14 mouse cellular contexts compared by ENCODE assay signal in the genomic region with DNA sequence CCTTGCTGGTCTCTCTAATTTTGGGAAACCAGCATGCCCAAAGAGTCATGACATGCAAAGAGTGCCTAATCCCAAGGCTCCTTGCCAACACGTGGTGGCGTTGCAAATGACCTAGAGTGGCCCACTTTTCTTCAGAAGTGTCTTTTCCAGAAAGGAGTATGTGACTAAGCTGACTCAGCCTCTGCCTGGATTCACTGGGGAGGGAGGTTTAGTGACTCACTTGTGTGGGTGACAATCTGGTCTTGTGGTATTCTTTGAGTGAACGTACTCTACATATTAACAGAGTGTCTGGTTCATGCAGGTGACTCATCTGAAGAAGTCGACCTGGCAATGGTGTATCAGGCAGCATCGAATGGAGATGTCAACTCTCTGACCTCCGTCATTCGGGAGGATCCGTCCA. TPM values are rescaled to one million over a fixed set of nuclear protein-coding genes. Genes with fewer than 3 reads are reported as not detected.
DNase-seq lines count a peak whose midpoint lies in the region; ATAC-seq and TF ChIP-seq lines count a peak whose summit lies in the region.
"Had no signal": no experiment of that assay in that cellular context is flagged by ENCODE, and none has a peak within 500 bp of the region (broad histone marks: within the 10 kb centered on the region; RNA-seq: fewer than 3 reads in every experiment).

No protein-coding gene starts in this region.

- WGBS in lung, postnatal 0 days, result 74% methylated on average over 8 of the region's 8 CpGs
- 88% methylated on average over 8 of the region's 8 CpGs for WGBS in hindbrain, embryonic 12.5 days

- no peak overlapping the region for H3K27ac ChIP-seq in lung, postnatal 0 days (ENCODE audit: low read length)
- H3K27ac ChIP-seq in hindbrain, embryonic 12.5 days, result no peak overlapping the region
- H3K27ac ChIP-seq: gastrocnemius, adult 2 months; heart, embryonic 13.5 days; hindbrain, embryonic 15.5 days; kidney, embryonic 15.5 days had no signal

- no peaks in the 10 kb centered on the region for H3K36me3 ChIP-seq in lung, postnatal 0 days (ENCODE audit: insufficient read depth, low read length)
- H3K36me3 ChIP-seq in hindbrain, embryonic 12.5 days, result no peaks in the 10 kb centered on the region
- H3K36me3 ChIP-seq: heart, embryonic 13.5 days; kidney, embryonic 15.5 days had no signal

- H3K27me3 ChIP-seq in lung, postnatal 0 days (replicated peaks; ENCODE audit: insufficient read depth, low read length), result no peaks in the 10 kb centered on the region
- no peaks in the 10 kb centered on the region for H3K27me3 ChIP-seq in hindbrain, embryonic 12.5 days
- H3K27me3 ChIP-seq: heart, embryonic 13.5 days; hindbrain, embryonic 15.5 days; kidney, embryonic 15.5 days had no signal

- H3K9me3 ChIP-seq in lung, postnatal 0 days (ENCODE audit: low read length), result no peaks in the 10 kb centered on the region
- H3K9me3 ChIP-seq in hindbrain, embryonic 12.5 days (replicated peaks), result no peaks in the 10 kb centered on the region
- H3K9me3 ChIP-seq: hindbrain, embryonic 15.5 days; kidney, embryonic 15.5 days had no signal

- TF ChIP-seq EP300 in lung, postnatal 0 days (IDR thresholded peaks at IDR 0.05), result peak; percentile 20; the same call in 1 of the 2 replicates

- no peak for ATAC-seq in lung, postnatal 0 days
- ATAC-seq in hindbrain, embryonic 12.5 days (ENCODE audit: low FRiP score), result no peak
- ATAC-seq in erythroid progenitor cell, adult 5-6 weeks (replicated peaks; ENCODE audit: low FRiP score, poor library complexity, severe bottlenecking), result no peak

- no peak for TF ChIP-seq CTCF in lung, postnatal 0 days (IDR thresholded peaks at IDR 0.05)

- H3K4me2 ChIP-seq in lung, postnatal 0 days (replicated peaks; ENCODE audit: low read depth, low read length), result no peak overlapping the region
- no peak overlapping the region for H3K4me2 ChIP-seq in hindbrain, embryonic 12.5 days (replicated peaks)
- H3K4me2 ChIP-seq: heart, embryonic 13.5 days; hindbrain, embryonic 15.5 days; kidney, embryonic 15.5 days had no signal

- no peak overlapping the region for H3K4me3 ChIP-seq in lung, postnatal 0 days (ENCODE audit: low read depth, low read length)
- no peak overlapping the region for H3K4me3 ChIP-seq in hindbrain, embryonic 12.5 days
- H3K4me3 ChIP-seq: gastrocnemius, adult 2 months; heart, embryonic 13.5 days; hindbrain, embryonic 15.5 days; kidney, embryonic 15.5 days had no signal

- no peak for DNase-seq in lung, postnatal 0 days (ENCODE audit: low spot score)
- DNase-seq in lung, adult 18-20 months, result no peak
- peak; percentile 39 for DNase-seq in NIH3T3 (ENCODE audit: low read depth)
- DNase-seq in frontal cortex, postnatal 36 days (ENCODE audit: low spot score in 2 of 2), result peak; percentile 43 to 67
- peak; percentile 74 for DNase-seq in telencephalon, adult 2 months (ENCODE audit: low read depth, low spot score)
- DNase-seq: cerebellum, adult 11-12 months; gastrocnemius, adult 2 months; layer of hippocampus, postnatal 36 days; thymus, postnatal 25 days had no signal

- H3K9ac ChIP-seq in lung, postnatal 0 days (replicated peaks; ENCODE audit: low read depth), result no peak overlapping the region
- no peak overlapping the region for H3K9ac ChIP-seq in hindbrain, embryonic 12.5 days
- H3K9ac ChIP-seq: heart, embryonic 13.5 days; hindbrain, embryonic 15.5 days; kidney, embryonic 15.5 days had no signal

- H3K4me1 ChIP-seq in lung, postnatal 0 days (ENCODE audit: insufficient read depth, low read depth, low read length), result no peaks in the 10 kb centered on the region
- H3K4me1 ChIP-seq in hindbrain, embryonic 12.5 days, result peaks cover 6% of the 10 kb centered on the region; the same call in 1 of the 2 replicates
- H3K4me1 ChIP-seq: hindbrain, embryonic 15.5 days; kidney, embryonic 15.5 days had no signal

RNA-seq across cellular contexts. Expression of a gene that starts 29.9 kb away (rescaled TPM):
- 0.23 TPM in 1 of 2 replicates, not detected in the other for polyA plus RNA-seq in lung, postnatal 0 days (2015; fragmentation: Nextera tagmentation; extraction: Ambion mirVana)
- polyA plus RNA-seq in hindbrain, embryonic 12.5 days (2016; fragmentation: Nextera tagmentation; extraction: Ambion mirVana), result 2.4 and 2.5 TPM in 2 replicates
- total RNA-seq in erythroid progenitor cell, adult 5-6 weeks (2015; ENCODE audit: low replicate concordance), result not detected in 2 replicates
- not detected in 2 replicates for total RNA-seq in erythroid progenitor cell, adult 5-6 weeks (2017; ENCODE audit: low replicate concordance)
- total RNA-seq: gastrocnemius, adult 2 months had no signal

Comparison
In these comparisons a context has a peak if more than half of its experiments do, and no peak if none do; other contexts are left out.
1. DNase-seq: peak in NIH3T3 (single experiment), frontal cortex, postnatal 36 days (2 of 2) and telencephalon, adult 2 months (single experiment); none in lung, postnatal 0 days (single experiment) and lung, adult 18-20 months (0 of 2).